Mouse (Mus musculus) T-helper 17 cell (primary cell): ENCODE measurements around the gene Prkca.

ENCODE experiments used
- in situ Hi-C, 2 experiments: fragments of 300-600 bp; cut with MboI, MseI; formaldehyde crosslinking; loops; 1 replicate in 1 of 2; 2 replicates in 1 of 2; pipeline ENCODE4 v1.15.1; 2025; ENCODE audit warnings: high pct_unique_total_duplicates in 2 of 2

Gene Prkca

DNA sequence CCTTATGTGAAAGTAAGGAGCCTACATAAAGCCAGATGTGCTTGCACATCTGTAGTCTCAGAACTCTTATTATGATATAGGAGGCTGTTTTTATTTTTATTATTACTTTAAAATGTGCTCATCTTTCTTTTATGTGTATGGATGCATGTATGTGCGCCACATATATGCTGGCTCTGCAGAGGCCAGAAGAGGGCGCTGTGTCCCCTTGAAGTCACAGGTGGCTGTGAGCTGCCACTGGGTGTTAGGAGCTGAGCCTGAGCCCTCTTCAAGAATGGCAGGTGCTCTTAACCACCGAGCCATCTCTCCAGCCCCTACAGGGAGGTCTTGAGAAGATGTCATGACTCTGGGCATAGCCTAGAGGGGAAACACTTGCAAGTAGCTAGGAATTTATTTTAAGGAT lies 452.4 kb downstream of the Prkca start:
- in situ Hi-C loops = no loop called here

GRCm38 (mm10) chr11:107887342-107887741 lies 456.4 kb downstream of the Prkca start:
- in situ Hi-C loops = no loop called here
